Mouse (Mus musculus) urinary bladder, postnatal 36 days (tissue): ENCODE results near the gene Fyco1.
"Not testable (repeated sequence)": the region's sequence is repeated elsewhere in the genome, so short reads cannot be mapped to it uniquely, and the experiment has no call there.

Experiments
- DNase-seq, 2 experiments: peaks; one replicate each; pipeline ENCODE4 v3.0.0; 2022; ENCODE audit warnings: low spot score in 2 of 2, mixed read lengths in 1 of 2

The Fyco1 gene

DNA sequence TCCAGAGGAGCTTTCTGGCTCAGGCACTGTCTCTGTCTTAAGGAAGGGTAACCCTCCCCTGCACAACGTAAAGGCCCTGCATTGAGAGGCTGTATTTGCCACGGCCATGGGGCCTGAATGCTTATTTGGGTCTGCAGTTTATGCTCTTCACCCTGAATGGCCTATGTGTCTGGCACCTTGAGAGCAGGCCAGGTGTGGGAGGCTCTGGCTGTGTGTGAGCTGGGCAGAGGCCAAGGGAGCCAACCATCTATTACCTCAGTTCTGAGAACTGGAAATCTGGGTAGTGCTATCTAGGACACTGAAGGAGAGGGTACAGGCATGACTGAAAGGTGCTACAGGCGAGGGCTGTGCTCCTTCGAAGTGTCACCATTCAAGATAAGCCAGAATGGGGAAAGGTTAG, 36.9 kb downstream of the Fyco1 start:
- DNase-seq: no peak

GRCm38 (mm10) chr9:123814326-123814725, 37.4 kb downstream of the Fyco1 start:
- DNase-seq: no peak

- DNase-seq: no peak
Observed at GRCm38 (mm10) chr9:123811831-123812230, 39.9 kb downstream of the Fyco1 start.

DNA sequence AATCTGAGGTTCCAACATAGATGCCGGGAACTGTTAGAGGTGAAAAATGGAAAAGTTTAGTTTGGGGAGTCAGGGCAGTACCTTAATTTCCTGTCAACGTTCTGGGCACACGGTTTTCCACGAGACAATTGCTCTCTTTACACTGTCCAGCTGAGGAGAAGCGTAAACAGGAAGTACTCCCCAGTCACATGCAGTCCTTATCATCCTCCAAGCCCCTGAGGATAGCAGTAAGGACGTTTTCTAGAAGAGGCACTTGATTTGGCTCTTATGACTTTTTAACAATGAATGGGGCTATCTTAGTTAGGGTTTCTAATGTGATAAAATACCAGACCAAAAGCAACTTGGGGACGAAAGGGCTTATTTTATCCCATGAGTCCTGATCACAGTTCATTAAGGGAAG, 43.1 kb downstream of the Fyco1 start:
- DNase-seq: no peak

DNA sequence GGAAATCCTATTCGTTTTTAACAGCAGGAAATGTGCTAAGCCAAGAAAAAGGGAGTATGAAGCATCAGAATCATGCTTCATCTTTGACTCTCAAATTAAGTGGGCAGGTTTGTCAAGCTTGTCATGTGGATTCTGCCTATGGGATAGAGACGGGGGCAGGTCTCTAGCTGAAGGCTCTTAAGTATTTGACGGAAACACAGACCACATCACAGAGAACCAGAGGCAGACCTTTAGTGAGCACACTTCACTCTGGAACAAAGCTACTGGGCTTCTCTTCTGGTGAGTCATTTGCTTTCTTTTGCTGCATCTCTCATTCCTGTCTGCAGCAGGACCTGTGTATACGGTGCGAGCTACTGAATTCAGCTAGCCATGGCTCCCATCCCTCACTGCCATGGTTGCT, 45.4 kb downstream of the Fyco1 start, which contains the start of gene Cxcr6:
Cxcr6 (plus strand) TSS at position 209 of the 400 bp plus-strand sequence.
- no peak for DNase-seq

DNA sequence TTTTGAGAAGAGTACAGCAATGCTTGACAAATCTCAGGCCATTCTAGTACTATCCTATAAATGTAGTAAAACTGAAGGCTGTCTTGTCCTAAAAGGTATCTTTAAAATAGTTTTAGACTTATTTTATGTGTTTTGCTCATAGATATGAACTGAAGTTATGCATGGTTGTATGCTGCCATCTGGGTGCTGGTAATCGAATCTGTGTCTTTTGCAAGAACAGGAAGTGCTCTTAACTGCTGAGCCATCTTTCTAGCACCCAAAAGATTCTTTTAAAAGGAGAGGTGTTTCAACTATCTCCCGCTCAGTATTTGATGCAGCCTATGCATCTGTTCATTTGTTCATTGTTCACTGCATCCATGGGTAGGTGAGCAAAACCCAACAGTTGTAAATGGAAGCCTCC, 46.5 kb downstream of the Fyco1 start:
- DNase-seq: no peak

DNA sequence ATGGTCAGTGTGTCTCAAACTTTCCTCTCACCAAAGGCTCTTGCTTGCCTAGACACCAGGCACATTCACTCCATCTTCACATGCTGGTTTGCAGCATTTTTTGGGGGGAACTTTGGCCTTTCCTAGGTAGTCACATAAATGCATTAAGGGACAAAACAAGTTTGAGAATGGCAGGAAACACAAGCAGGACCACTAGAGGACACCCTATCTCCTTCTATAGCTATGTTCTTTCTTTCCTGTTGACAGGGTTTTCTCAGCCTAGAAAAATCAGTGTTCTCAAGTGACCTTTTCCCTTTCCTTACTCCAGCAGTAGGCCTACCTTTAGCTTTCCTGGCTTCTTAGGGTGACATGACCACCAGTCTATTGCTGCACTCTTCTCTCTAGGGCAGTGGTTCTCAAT, 48.8 kb downstream of the Fyco1 start:
- DNase-seq: no peak

DNA sequence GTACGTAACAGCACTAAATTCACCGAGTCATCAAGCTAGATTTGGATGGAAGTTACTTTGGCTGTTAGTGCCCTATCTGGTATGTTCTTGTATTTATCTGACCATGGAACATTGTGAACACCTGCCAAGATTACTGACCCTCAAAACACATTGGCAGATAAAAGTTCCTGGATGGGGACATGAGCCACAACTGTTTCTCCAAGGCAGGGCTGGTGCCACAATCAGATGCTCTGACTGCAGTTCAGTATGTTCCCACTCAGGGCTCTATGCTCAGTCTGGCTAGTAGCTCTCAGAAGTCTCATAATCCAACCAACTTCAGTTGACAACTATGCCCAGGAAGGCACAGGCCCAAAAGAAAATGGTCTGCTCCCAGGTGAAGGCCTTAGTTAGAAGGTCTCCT, 49.3 kb downstream of the Fyco1 start:
- no peak for DNase-seq

DNA sequence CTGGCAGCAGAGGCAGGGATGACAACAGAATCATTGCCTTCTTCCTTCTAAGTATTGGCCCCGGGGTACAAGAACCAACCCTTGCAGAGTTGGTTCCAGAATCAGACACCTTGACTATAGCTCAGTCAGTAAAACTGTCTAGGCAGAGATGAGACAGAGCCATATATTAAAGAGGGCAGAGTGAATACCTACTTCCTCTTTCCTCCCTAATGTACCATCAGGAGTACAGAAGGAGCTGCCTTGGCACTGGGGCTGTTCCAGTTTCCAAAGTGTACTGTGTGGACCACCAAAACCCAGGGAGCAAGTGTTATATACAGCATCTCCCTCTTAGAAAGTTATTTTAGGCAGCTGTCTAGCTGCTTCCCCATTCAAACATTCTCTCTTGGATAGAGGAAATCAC, 50.2 kb downstream of the Fyco1 start:
- no peak for DNase-seq

GRCm38 (mm10) chr9:123796174-123796573, 55.5 kb downstream of the Fyco1 start:
- DNase-seq: peak; percentile 10 to 26

GRCm38 (mm10) chr9:123788855-123789529, 62.7 kb downstream of the Fyco1 start:
- no peak for DNase-seq

- not testable (repeated sequence) for DNase-seq
Observed at GRCm38 (mm10) chr9:123773299-123773698, 78.4 kb downstream of the Fyco1 start.

- DNase-seq: no peak
Observed at GRCm38 (mm10) chr9:123769532-123769931, 82.2 kb downstream of the Fyco1 start.

GRCm38 (mm10) chr9:123768443-123768842, 83.3 kb downstream of the Fyco1 start:
- DNase-seq: no peak

DNA sequence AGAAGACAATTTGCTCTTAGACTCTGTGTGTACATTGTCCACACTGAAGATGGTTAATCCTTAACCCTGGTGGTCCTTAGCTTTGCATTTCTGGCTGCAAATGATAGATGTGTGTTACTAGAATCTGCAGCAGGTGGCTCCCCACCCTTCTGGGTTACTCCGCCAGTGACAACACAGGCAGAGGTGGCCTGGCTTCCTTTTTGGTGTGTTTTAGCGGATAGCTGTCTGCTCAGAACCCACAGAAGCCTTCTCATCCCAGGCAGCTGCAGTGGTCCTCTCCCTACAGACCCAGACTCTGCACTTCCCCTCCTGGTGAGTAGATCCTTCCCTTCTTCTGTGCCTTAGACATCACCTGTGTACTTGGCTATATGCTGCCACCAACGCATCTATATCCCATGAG, 84.7 kb downstream of the Fyco1 start:
- no peak for DNase-seq

- DNase-seq: no peak
Observed at GRCm38 (mm10) chr9:123763771-123764170, 87.9 kb downstream of the Fyco1 start.

- DNase-seq: no peak
Observed at GRCm38 (mm10) chr9:123762886-123763285, 88.8 kb downstream of the Fyco1 start.

DNA sequence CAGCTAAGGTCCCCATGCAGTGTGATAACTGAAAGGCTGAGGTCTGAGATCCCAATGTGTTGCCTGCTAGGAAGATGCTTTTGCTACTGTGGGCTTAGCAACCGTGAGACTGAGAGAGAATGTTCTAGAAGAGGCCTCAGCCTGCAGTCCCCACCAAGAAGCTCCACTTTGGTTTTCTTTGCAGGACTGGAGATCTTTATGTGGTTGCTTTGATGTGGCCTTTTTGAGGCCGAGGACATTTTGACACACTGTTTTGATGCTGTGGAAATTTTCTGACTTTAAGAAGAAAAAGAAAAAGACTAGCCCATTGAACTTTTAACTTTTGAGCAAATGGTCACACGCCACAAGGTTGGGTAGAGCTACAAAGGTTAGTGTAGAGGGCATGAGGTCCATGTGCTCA, 90.9 kb downstream of the Fyco1 start:
- DNase-seq: no peak

GRCm38 (mm10) chr9:123758645-123759044, 93.1 kb downstream of the Fyco1 start:
- DNase-seq: no peak

DNA sequence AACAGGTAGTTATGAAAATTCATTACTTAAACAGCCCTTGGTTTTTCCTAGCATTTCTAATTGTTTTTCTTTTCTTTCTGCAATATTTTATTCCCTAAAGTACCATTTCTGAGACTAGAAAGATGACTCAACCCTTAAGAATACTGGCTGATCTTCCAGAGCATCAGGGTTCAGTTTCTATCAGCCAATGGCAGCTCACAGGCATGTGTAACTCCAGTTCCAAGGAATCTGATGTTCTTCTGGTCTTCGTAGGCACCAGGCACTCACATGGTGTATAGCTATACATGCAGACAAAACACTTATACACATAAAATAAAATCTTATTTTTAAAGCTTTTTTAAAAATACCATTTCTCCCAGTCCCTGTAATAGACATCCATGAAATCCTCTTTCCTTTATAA, 93.5 kb downstream of the Fyco1 start:
- DNase-seq: no peak

DNA sequence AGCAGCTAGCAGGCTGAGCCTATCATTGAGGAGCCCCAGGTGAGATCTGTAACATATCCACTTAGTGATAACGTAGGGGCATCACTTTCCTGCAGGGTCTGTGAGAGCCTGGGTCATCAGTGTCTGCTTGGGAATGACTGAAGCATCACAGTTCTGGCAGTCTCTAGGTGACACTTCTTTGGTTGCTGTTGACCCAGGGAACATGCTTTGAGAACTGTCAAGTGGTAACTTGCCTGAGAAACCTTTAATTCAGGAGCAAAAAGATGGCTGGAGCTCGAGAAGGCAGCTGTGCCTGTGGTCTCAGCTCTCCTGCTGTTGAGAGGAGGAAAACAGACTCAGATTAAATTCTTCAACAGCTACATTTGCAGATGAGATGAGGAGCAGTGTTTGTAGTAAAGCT, 94.4 kb downstream of the Fyco1 start:
- no peak for DNase-seq

GRCm38 (mm10) chr9:123756752-123757151, 94.9 kb downstream of the Fyco1 start:
- DNase-seq: no peak

- DNase-seq: no peak
Observed at GRCm38 (mm10) chr9:123754333-123754732, 97.4 kb downstream of the Fyco1 start.

GRCm38 (mm10) chr9:123749687-123750086, 102.0 kb downstream of the Fyco1 start:
- DNase-seq: not testable (repeated sequence)
